Mouse (Mus musculus) hindbrain, embryonic 11.5 days (tissue): ENCODE data around the gene Opn4. TPM values are rescaled to one million over a fixed set of nuclear protein-coding genes. Genes with fewer than 3 reads are reported as not detected.
A peak's percentile ranks its signal among the peaks of the same experiment; 100 is the strongest.

Experiments used
- ATAC-seq: fragments of 200-750 bp; cut with Nextera tagmentation; 2 replicates; pipeline ENCODE4 v1.8.0; 2017; ENCODE audit warnings: mild to moderate bottlenecking, moderate TSS enrichment, moderate library complexity; ENCODE audit not compliant: low FRiP score
- DNase-seq: peaks from one replicate; pipeline ENCODE4 v3.0.0-alpha.2; 2015; ENCODE audit warnings: low spot score
- H3K27ac ChIP-seq: fragments of 300-500 bp; sonication (generic); 2 replicates; pipeline ENCODE4 v1.5.1; 2014; ENCODE audit warnings: mild to moderate bottlenecking, low read depth, low read length
- H3K27me3 ChIP-seq: fragments of 300-500 bp; sonication (generic); 2 replicates; pipeline ENCODE4 v1.6.1; 2014; ENCODE audit warnings: mild to moderate bottlenecking, low read length, moderate library complexity, mixed read lengths; ENCODE audit not compliant: control insufficient read depth, insufficient read depth
- H3K36me3 ChIP-seq: fragments of 300-500 bp; sonication (generic); 2 replicates; pipeline ENCODE4 v1.6.1; 2014; ENCODE audit warnings: mild to moderate bottlenecking, low read length, moderate library complexity, mixed read lengths; ENCODE audit not compliant: control insufficient read depth, insufficient read depth
- H3K4me1 ChIP-seq: fragments of 300-500 bp; sonication (generic); replicated peaks from 2 replicates; pipeline ENCODE4 v1.6.1; 2014; ENCODE audit warnings: low read length, mixed read lengths; ENCODE audit not compliant: control insufficient read depth, insufficient read depth
- H3K4me2 ChIP-seq: fragments of 300-500 bp; sonication (generic); replicated peaks from 2 replicates; pipeline ENCODE4 v1.6.1; 2014; ENCODE audit warnings: mild to moderate bottlenecking, low read depth, low read length
- H3K4me3 ChIP-seq: fragments of 300-500 bp; sonication (generic); 2 replicates; pipeline ENCODE4 v1.5.1; 2014; ENCODE audit warnings: low read depth, low read length
- H3K9ac ChIP-seq: fragments of 300-500 bp; sonication (generic); 2 replicates; pipeline ENCODE4 v1.6.1; 2014; ENCODE audit warnings: low read depth, low read length
- H3K9me3 ChIP-seq: fragments of 300-500 bp; sonication (generic); 2 replicates; pipeline ENCODE4 v1.6.1; 2016; ENCODE audit warnings: low read length; ENCODE audit not compliant: control insufficient read depth
- WGBS: fragments of 180-500 bp; shearing (Covaris S2); extraction: QIAGEN DNeasy Blood & Tissue Kit; methylation state at CpG from one replicate; pipeline ENCODE4 v1.1.7; 2014; 5-methylcytosine and 5-hydroxymethylcytosine counted together
- polyA plus RNA-seq: library from polyadenylated mRNA; unstranded; fragments of >200 nt; fragmentation: Nextera tagmentation; extraction: Ambion mirVana; gene quantifications from 2 replicates; pipeline ENCODE4 v1.2.1, GENCODE M21; 2014

Opn4 gene
- polyA plus RNA-seq, 1 experiment from 2014 or later = not detected

- no peak overlapping the region for H3K9ac ChIP-seq
- H3K4me2 ChIP-seq = no peak overlapping the region
- WGBS = 90% methylated on average over 9 of the region's 9 CpGs
- no peak overlapping the region for H3K4me3 ChIP-seq
- no peaks in the 10 kb centered on the region for H3K36me3 ChIP-seq
- H3K27ac ChIP-seq = no peak overlapping the region
- H3K4me1 ChIP-seq = no peaks in the 10 kb centered on the region
- H3K27me3 ChIP-seq = no peaks in the 10 kb centered on the region
- ATAC-seq (no peak), DNase-seq (no peak)
- H3K9me3 ChIP-seq = no peaks in the 10 kb centered on the region
Measured at GRCm38 (mm10) chr14:34558947-34559346, 41.0 kb downstream of the Opn4 start.

- Histone ChIP-seq H3K9ac (no peak overlapping the region), H3K4me1 (no peaks in the 10 kb centered on the region), H3K27ac (no peak overlapping the region), H3K4me2 (no peak overlapping the region), H3K36me3 (no peaks in the 10 kb centered on the region), H3K4me3 (no peak overlapping the region), H3K27me3 (no peaks in the 10 kb centered on the region), H3K9me3 (no peaks in the 10 kb centered on the region)
- DNase-seq = no peak
- ATAC-seq = no peak; the same call in 1 of the 2 replicates
- 76% methylated on average over 13 of the region's 13 CpGs for WGBS
Measured at GRCm38 (mm10) chr14:34555211-34555610, 44.7 kb downstream of the Opn4 start.

DNA sequence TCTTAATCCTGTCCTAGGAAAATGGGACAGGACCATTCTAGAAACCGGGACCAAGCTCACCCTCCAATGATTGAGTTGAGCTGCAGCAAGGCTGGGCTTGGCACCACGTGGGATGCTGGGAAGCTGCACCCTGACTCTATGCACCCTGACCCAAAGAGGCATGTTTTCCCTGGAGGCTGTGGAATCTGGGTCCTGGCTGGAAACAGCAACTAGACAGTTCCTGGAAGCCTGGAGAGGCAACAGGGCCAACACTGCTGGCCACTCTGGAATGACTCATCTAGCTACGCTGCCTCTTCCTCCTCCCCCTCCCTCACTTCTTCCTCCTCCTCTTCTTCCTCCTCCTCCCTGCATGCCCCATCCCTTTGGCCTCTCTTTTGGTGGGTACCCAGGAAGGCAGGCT is 45.9 kb downstream of the Opn4 start:
- Histone ChIP-seq H3K9ac (no peak overlapping the region), H3K36me3 (no peaks in the 10 kb centered on the region), H3K27me3 (no peaks in the 10 kb centered on the region), H3K4me2 (no peak overlapping the region), H3K4me3 (no peak overlapping the region), H3K27ac (no peak overlapping the region), H3K4me1 (no peaks in the 10 kb centered on the region), H3K9me3 (no peaks in the 10 kb centered on the region)
- DNase-seq (no peak), ATAC-seq (no peak)
- 63% methylated on average over 3 of the region's 3 CpGs for WGBS

DNA sequence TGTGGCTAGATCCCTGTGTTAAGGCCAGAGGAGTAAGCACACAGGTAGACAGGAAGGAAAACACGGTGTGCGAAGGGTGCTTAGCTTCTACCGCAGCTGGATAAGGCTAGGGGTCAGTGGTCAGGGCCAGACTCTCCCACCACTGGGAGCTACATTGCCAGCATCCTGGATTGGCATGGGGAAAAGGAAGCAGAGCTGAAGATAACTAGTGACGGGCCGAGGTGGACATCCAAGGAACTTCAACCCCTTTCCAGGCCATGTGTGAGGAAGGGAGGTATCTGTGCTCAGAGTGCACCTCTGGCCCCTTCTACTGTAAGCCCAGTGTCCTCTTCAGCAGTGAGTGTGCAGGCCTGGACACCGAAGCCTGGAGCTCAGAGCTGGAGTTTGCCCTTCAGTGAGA is 46.5 kb downstream of the Opn4 start:
- no peak for DNase-seq
- WGBS = 83% methylated on average over 6 of the region's 6 CpGs

DNA sequence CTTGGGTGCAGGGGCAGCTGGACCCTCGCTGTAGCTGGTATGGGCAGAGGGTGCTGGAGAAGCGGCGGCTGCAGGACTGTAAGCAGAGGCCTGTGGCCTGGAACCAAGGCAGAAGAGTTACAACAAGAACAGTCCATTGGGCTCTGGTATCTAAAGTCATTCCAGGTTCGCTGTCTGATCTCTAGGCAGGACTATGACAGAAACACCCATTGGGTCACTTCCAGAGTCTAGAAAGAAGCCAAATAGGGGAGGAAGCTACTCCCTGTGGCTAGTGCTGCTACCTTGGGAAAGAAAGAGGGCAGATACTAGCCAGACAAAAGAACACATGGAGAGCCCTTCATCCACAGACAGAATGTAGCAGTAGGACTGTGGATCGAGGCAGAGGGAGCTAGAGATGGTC is 47.7 kb downstream of the Opn4 start:
- Histone ChIP-seq H3K27ac (no peak overlapping the region), H3K36me3 (no peaks in the 10 kb centered on the region), H3K4me1 (peaks cover 2% of the 10 kb centered on the region; the same call in 1 of the 2 replicates), H3K4me2 (no peak overlapping the region), H3K4me3 (no peak overlapping the region), H3K27me3 (no peaks in the 10 kb centered on the region), H3K9ac (no peak overlapping the region), H3K9me3 (no peaks in the 10 kb centered on the region)
- 90% methylated on average over 5 of the region's 5 CpGs for WGBS
- ATAC-seq (no peak), DNase-seq (no peak)

More for the DNA sequence above, 46.5 kb downstream of the Opn4 start:
- Histone ChIP-seq H3K9me3 (no peaks in the 10 kb centered on the region), H3K4me3 (no peak overlapping the region), H3K4me1 (peaks cover 1% of the 10 kb centered on the region; the same call in 1 of the 2 replicates), H3K4me2 (no peak overlapping the region), H3K27me3 (no peaks in the 10 kb centered on the region), H3K9ac (no peak overlapping the region), H3K27ac (no peak overlapping the region), H3K36me3 (no peaks in the 10 kb centered on the region)
- ATAC-seq = no peak

- H3K9ac ChIP-seq = peak overlapping the region; percentile 90
- H3K36me3 ChIP-seq = no peaks in the 10 kb centered on the region
- DNase-seq (peak; percentile 93), ATAC-seq (peak; percentile 96)
- peak overlapping the region; percentile 81 for H3K4me3 ChIP-seq
- peaks cover 2% of the 10 kb centered on the region; the same call in 1 of the 2 replicates for H3K4me1 ChIP-seq
- H3K9me3 ChIP-seq = no peaks in the 10 kb centered on the region
- peak overlapping the region; percentile 67 for H3K27ac ChIP-seq
- H3K4me2 ChIP-seq = peak overlapping the region; percentile 88
- no peaks in the 10 kb centered on the region; the same call in 1 of the 2 replicates for H3K27me3 ChIP-seq
- WGBS = under 1% methylated on average over 55 of the region's 55 CpGs
Measured at GRCm38 (mm10) chr14:34549004-34549671, 50.8 kb downstream of the Opn4 start.

DNA sequence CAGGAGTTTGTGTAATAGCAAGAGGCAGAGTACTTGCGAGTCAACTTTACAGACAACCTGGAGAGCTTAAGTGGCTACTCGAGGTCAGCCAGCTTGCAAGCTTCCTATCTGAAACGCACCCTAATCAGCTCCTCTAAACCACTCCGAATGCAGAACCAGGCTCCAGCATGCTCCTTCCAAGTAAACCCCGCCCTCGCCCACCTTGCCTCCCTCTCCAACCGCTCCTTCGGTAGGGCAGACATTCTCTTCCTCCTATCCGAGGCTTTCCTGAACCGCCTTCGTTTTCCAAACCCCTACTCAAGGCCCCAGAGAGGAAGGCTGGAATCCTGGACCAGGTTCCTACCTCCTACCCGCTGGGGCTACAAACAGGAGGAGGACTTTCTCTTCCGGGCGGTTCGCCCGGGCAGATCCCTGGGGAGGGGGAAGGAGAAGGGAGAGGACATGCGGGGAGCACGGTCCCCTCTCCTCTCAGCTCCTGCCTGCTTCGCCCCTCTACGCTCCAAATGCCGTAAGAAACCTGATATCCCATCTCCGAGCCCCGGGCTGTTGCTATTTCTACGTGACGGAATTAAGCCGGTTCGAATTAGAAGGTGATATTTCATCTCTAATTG is 51.4 kb downstream of the Opn4 start:
- H3K27ac ChIP-seq = no peak overlapping the region
- H3K9ac ChIP-seq = peak overlapping the region; percentile 90
- peak; percentile 75 for DNase-seq
- H3K27me3 ChIP-seq = no peaks in the 10 kb centered on the region; the same call in 1 of the 2 replicates
- peak overlapping the region; percentile 81 for H3K4me3 ChIP-seq
- peak; percentile 59 for ATAC-seq
- H3K4me1 ChIP-seq = peaks cover 2% of the 10 kb centered on the region; the same call in 1 of the 2 replicates
- peak overlapping the region; percentile 88 for H3K4me2 ChIP-seq
- no peaks in the 10 kb centered on the region for H3K36me3 ChIP-seq
- 1% methylated on average over 23 of the region's 27 CpGs for WGBS
- no peaks in the 10 kb centered on the region for H3K9me3 ChIP-seq

DNA sequence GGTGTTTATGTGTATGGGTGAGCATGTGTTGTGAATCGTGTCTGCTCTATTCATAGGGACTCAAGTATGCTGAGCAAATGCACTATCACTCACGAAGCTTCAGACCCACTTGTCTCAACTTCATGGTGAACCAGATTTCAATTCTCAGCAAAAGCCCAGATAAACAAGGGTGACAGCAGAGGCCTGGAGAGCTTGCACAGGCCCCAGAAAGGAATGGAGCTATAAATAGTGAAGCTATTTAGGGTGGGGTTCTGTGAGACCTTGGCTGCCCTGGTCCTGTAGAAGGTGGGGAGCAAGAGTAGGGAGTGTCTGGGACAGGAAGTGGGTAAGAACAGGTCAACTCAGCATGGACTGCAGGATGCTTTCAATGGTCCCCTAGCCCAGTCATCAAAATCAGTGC is 55.4 kb downstream of the Opn4 start:
- no peak overlapping the region for H3K4me3 ChIP-seq
- H3K27ac ChIP-seq = no peak overlapping the region
- 91% methylated on average over 2 of the region's 2 CpGs for WGBS
- H3K9ac ChIP-seq = no peak overlapping the region
- H3K27me3 ChIP-seq = no peaks in the 10 kb centered on the region; the same call in 1 of the 2 replicates
- ATAC-seq = no peak
- DNase-seq = no peak
- peaks cover 2% of the 10 kb centered on the region; the same call in 1 of the 2 replicates for H3K4me1 ChIP-seq
- H3K9me3 ChIP-seq = no peaks in the 10 kb centered on the region
- H3K4me2 ChIP-seq = no peak overlapping the region
- H3K36me3 ChIP-seq = no peaks in the 10 kb centered on the region

DNA sequence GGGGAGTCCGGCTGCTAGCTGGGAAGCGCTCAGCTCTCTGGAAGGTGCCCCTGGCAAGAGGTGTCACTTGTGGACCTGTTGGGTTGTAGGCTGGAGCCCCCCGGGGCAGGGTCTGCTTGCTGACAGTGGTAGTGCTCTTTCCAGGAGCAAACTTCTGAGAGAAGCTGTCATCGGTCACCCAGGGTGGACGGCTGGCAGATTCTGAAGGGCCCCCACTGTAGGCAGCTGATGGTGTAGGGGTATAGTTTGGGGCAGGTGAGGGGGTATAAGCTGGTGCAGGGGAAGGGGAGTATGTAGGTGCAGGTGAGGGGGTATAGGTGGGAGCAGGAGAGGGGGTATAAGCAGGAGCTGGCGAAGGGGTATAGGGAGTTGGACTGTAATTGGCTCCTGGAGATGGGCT is 55.9 kb downstream of the Opn4 start:
- Histone ChIP-seq H3K27me3 (no peaks in the 10 kb centered on the region; the same call in 1 of the 2 replicates), H3K4me3 (no peak overlapping the region), H3K27ac (no peak overlapping the region), H3K4me1 (peaks cover 2% of the 10 kb centered on the region; the same call in 1 of the 2 replicates), H3K9me3 (no peaks in the 10 kb centered on the region), H3K9ac (no peak overlapping the region), H3K4me2 (no peak overlapping the region), H3K36me3 (no peaks in the 10 kb centered on the region)
- DNase-seq (no peak), ATAC-seq (no peak)
- 85% methylated on average over 6 of the region's 6 CpGs for WGBS
